Mouse (Mus musculus): ENCODE data around the gene Spaca4. TPM values are rescaled to one million over a fixed set of nuclear protein-coding genes. Genes with fewer than 3 reads are reported as not detected.
A peak's percentile ranks its signal among the peaks of the same experiment; 100 is the strongest.

Spaca4 gene
- polyA plus RNA-seq, 1 experiment from 2014 or later = not detected

DNA sequence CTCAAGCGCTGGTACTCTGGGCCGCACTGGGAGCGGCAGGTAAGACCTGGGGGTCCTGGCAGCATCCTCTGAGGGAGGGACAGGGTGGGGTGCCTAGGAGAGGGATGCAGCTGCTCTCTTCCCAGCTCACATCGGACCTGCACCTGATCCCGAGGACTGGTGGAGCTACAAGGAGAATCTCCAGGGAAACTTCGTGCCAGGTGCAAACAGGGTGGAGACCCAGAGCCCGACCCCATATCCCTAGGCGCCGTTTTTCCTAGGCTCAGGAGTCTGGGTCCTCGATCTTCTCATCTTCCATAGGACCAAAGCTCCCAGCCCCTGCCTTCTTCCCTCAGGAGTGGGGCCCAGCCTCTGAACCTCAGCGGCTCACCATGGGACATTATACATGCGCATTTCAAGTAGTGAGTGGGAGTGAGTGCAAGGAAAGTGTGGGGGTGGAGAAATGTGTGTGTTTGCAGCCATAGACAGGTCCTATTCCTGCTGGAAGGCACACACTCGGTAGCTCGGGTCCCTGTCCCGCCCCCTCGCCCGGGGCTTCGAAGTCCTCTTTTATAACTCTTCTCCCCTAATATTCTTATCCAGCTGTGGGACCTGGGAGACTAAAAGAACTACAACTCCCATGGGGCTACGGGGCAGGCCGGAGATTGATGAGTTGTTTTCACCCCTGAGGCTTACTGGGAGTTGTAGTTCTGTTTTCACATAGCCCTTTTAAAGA is 25.2 kb downstream of the Spaca4 start:
- DNase-seq (ENCODE audit: low spot score) = peak; percentile 68

DNA sequence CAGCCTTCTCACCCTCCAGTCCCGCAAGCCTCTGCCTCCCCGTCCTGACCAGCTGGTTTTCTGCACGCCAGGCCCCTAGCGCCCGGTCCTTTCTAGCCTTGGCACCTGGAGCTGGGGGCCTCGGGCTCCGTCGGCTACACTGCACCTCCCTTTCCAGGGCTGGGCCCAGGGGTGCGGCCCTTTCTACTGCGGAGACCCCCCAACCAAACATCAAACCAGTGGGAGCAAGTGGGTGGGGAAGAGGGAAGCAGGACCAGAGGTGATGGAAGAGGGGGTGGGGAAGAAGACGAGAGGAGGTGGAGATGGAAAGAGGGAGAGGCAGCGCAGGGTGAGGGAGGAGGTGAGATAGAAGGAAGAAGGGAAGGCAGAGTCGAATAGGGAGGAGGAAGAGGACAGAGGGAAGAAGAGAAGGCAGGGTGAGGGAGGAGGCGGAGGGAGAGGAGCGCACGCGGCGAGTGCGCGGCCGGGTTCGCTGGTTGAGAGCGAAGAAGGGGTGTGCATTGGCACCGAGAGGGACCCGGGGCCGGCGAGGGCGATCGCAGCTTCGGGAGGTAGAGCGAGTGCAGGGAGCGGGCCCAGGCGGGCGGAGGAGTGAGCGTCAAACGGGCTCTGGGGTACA is 26.0 kb downstream of the Spaca4 start, which contains the start of gene Car11:
Gene Car11 (plus strand): TSS at position 321 of the 619 bp plus-strand sequence.
- no peak for DNase-seq (ENCODE audit: low spot score)

DNA sequence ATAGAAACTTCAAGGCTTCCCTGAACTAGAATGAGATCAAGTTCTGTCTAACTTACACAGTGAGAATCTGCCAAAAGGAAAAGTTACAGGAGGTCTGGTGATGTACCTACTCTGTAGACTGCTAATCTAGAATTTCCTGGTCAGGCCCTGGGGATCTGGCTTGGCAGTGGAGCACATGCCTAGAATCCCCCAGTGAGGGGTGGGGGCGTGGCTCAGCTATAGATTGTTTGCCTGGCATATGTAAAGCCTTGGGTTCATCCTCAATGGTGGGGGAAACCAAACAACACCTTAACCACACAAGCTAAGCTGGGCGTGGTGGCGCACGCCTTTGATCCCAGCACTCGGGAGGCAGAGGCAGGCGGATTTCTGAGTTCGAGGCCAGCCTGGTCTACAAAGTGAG is 27.7 kb downstream of the Spaca4 start:
- DNase-seq (ENCODE audit: low spot score) = no peak

DNA sequence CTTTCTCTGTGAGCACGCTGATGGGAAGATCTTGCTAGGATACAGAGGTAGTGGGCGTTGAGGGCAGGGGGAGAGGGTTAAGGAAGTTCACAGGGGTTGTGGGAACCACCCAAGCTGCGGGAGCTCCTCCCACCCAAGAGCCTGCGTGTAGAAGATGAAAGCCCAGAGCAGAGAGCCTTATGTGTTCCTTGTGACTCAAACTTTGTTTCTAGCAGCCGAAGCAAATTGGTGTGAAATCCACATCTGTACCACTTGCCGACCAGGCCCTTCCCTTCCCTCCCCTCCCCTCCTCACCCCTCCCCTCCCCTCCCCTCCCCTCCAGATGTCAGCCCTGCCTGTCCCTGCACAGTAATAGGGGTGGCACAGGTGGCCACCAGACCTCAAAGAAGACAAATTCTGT is 30.5 kb downstream of the Spaca4 start:
- DNase-seq (ENCODE audit: low spot score) = peak; percentile 50

DNA sequence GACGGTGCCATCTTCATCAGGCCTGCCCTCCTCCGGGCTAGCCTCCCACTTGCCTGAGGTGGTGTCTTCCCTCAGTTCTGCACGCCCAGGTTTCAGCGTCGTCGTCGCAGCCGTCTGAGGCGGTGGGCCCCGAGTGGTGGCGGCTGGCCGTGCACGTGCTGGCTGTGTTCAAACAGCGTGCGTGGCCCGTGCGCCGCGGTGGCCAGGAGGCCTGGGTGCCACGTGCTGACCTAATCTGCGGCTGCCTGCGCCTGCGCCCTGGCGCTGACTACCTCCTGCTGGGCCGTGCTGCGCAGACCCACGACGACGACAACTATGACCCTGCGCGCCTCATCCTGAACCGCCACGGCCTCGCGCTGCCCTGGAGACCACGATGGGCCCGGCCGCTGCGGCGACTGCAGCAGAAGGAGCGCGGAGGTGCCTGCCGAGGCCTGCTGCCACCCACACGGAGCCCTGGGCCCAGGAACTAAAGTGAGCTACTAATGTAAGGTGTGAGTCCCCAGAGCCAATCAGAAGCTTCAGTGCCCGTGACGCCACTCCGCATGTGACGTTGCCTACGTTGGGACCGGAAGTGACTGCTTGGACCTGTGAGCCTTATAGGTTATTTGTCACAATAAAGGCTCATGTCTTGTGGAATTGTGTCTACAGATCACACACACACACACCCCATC is 31.6 kb downstream of the Spaca4 start, which contains the start of gene Sec1:
Gene Sec1 (minus strand): TSS at position 482 of the 671 bp plus-strand sequence.
- no peak for DNase-seq (ENCODE audit: low spot score)

DNA sequence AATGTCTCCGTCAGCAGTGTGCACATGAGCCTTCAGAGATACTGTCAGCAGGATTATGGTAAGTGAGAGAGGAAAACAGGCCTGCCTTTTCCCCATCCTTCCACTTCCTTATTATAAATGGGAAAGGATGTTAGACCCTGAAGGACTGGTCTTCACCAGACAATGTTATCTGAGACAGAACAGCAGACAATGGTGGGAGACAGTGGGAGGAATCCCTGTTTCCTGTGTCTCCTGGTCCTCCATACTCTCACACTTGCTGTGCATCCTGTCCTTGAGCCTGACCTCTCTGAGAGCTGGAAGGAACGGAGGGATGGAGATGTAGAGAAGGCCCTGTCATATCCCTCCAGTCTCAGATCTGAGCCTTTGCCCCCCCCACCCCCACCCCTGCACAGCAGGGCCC is 33.2 kb downstream of the Spaca4 start:
- DNase-seq (ENCODE audit: low spot score) = no peak

DNA sequence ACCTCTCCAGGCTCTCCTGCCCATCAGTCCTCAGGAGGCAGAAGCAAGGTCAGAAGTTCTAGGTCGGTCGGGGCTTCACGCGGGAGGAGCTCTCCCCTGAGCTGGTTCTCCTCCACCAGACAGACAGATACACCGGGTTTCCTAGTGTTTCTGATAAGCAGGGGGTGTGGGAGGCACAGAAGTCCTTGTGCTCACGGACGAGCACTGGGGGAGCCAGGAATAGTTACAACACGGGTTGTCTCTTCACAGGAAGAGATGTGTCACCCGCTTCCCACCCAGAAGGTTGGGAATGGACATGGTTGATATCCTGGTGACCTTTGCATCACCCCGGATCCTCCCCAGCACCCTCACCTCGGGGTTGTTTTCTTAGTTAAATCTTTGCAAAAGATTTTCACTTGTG is 35.8 kb downstream of the Spaca4 start:
- no peak for DNase-seq (ENCODE audit: low spot score)

DNA sequence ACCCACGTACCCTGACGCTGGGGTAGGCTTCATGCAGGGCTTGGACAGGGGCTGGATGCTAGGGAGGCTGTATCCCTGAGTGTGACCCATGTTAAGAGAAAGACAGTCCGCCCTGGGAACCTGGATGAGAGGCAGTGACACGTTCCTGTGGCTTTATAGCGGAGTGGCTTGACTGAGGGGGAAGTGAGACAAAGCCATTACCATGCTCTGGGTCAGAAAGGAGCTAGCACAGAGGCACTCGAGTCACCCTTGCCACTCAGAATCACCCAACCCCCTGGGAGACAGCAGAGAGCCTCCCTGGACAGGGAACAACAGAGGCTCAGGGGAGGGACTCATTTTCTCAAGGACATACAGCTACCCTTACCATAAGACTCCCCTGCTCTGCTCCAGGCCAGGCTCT is 36.5 kb downstream of the Spaca4 start:
- DNase-seq (ENCODE audit: low spot score) = no peak

DNA sequence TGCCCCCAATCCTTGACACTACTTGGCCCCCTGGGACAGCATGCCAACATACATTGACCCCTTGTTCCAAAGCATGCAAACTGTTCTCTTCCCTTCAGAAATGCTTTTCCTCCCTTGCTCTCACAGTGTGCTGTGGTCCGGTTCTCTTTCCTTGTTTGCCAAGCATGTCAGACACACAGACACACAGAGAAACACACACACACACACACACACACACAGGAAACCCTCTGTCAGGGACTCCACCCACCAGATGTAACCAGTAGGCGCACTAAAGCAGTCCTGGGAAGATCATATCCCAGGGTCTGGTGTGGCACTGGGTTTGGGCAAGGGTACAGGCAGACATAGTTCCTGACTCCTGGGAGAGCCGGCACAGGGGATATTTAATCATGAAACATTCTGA is 38.8 kb downstream of the Spaca4 start:
- DNase-seq (ENCODE audit: low spot score) = no peak

DNA sequence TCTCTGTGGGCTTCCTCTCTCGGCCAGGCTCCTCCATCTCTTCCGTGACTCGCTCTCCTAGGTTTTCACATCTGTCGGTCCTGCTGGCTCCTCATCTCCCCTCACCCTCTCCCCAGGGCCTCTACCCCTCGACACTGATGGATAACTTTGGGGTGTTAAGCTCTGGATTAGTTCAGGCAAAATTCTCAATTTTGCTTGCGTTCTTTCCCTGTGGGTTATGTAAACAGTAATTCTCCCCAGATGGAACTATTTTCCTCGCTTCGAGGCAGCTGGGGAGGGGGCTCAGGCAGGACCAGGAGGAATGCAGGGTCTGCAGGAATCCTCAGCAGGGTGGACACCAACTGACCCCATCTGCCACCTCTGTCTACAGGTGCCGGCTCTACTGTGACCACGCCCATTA is 39.8 kb downstream of the Spaca4 start:
- DNase-seq (ENCODE audit: low spot score) = no peak

DNA sequence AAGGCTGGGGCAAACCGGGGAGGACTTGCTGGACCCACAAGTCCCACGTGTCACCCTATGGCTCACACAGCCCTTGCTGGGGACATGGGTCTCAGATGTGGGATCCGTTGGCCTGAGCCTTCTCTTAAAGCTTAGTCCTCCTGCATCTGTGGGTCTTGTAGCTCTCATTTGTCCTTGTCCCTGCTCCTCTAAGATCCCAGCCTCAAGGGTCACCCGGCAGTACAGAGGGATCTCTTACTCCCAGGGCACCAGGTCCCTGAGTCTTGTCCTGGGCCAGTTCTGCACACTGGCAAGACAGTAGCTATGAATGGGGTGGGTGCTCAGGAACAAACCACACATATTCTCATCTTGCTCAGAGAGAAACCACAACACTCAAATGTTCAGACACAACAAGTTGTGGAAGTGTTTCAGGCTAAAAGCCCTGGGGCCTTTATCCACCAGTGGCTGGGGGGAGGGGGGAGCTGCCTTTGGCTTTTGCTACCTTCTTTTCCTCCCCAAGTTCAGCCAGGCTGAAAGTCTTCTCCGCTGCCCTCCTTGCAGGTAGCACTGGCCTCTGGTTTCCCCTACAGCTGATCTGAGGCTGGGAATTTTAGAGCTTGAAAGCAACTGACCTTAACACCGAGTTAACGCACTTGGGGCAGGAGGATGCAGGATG is 42.1 kb downstream of the Spaca4 start, which contains the start of gene Ntn5:
Gene Ntn5 (plus strand): TSS at position 627 of the 655 bp plus-strand sequence.
- DNase-seq (ENCODE audit: low spot score) = peak; percentile 14

DNA sequence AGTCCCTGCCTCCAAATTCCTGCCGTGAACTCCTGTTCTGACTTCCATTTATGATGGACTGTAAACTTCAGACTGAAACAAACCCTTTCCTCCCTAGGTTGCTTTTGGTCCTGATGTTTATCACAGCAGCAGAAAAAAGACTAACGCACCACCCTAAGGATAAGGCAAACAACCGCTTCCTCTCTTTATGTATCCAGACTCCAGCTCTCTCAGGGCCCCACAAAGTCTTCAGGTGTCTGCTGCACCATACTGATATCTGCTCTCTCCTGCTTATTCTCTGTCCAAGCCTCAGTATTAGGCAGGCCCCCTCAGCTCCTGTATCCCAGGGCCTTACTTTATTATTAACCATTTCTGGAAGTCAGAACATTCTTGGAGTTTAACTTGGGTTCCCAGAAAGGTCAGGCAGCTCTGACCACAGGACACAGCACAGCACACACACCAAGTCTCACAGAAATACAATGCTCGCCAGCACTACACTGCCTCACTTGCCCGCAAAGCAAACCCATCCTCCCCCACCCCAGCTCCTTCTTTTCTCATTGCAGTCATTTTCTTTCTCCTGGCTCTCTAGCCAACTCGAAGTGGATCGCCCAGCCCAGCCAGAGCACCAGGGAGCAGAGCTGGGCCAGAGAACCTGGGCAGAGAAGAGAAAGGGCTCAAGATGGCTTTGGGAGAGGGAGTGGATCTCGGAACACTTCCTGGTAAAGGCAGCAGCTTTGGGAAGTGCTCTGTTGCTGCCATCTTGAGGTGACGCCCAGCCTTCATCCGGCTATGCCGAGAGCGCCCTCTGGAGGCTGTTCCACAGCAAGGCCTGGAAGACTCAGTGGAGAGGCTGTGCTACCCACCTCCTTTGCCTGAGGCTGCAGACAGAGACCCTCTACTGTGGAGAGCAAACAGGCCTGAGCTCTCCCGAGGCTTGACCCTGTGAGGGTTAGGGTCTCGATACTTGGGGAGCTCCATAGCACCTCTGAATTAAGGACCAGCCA is 43.2 kb downstream of the Spaca4 start:
- DNase-seq (ENCODE audit: low spot score) = peak; percentile 90

DNA sequence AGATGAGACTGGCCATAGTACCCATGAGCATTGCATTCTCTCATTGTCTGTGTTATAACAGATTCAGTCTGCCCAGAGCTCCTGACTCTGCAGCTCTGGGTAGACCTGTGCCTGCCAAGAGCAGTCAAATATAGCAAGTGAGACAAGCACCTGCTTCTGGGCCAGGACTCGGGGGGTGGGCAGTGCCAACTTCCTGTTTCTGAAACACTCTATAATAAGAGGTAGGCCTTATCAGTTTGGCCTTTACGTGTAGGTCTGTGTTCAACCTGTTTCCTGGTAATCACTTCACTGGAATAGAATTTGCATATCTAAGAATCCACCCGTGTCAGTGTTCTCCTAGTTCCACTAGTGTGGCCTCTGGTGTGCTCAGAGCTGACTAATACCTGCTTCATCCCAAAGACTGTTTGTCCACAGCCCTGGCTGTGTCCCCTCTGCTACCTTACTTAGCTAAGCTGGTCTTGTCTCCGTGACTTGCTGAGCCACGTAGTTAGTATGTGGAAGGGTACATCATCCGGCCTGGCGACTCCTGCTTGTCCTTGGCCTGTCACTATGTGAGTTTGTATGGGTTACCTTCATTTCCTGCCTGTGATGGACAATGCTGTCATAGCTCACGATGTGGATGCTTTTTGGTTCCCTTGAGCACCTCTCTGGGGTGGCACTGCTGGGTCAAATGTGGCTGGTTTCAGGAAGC is 44.4 kb downstream of the Spaca4 start:
- peak; percentile 40 for DNase-seq (ENCODE audit: low spot score)

DNA sequence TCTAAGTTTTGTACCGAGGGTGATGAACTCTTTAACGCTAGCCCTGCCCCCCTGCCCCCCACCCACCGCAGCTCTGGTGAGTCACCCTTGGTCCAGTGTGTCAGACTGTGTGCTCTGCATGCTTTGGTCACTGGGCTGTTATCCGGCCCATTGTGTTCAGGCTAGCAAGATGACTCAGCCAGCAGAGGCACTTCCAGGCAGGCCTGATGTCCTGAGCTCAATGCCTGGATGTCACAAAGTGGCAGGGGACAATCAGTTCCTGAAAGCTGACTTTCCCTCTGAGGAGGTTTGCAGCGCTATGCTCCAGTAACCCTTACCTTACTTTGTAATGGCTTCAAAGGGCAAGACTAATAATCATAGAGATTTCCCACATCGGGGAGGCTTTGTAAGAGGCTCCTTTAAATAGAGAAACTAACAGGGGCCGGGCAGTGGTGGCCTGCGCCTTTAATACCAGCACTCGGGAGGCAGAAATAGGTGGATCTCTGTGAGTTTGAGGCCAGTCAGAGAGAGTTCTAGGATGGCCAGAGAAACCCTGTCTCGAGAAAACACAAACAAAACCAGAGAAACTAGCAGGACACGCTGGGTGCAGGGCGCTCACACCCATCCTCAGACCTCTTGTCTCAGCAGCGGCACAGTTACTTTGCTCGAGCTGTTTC is 45.5 kb downstream of the Spaca4 start:
- no peak for DNase-seq (ENCODE audit: low spot score)

DNA sequence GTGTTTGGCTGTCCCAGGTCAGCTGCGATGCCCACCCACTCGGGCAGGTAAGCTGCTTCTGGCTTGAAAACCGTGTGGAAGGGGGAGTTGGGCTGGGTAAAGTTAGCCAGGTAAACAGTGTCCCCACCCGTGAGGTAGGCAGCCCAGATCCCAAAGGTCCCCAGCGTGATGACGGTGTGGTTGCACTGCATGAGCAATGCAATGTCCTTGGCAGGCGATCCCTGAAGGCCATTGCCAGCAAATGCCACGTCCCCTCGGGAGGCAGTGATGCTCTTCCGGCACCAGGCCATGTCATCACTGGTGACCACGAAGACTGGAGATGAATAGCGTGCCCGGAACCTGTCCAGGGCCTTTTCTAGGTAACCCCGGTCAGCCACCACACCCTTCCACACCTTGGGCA is 47.1 kb downstream of the Spaca4 start:
- DNase-seq (ENCODE audit: low spot score) = no peak

DNA sequence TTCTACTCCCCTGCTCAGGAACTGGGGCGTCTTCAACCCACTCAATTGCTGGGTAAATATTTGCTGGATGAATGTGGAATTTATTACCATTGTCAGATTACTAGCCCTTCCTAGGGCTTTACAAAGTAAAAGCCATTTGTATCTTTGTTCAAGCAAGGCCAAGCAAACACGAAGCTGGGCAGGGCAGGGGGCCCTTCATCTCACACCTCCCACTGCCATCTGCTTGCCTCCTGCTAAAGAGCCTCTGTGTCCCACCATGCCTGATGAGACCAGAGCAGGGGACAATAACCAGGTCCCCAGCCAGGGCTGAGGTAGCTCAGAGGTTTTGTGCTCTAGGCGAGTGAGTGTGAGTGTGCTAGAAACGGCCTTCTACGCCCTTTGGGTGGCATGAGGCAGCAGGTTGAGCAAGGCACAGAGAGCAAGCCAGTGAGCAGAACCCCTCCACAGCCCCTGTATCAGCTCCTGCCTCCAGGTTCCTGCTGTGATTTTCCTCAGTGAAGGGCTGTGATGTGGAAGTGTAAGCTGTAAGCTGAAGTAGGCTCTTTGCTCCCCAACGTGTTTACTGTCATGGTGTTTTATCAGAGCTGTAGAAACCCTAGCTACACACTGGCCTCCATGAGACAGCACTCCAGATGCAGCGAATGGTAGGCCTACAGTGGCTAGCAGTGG is 47.9 kb downstream of the Spaca4 start:
- no peak for DNase-seq (ENCODE audit: low spot score)

All from thymus, postnatal 0 days (tissue).